Mouse (Mus musculus) frontal cortex, postnatal 10 days (tissue): ENCODE measurements at regions not wholly inside any gene's neighbourhood (a gene's known extent, or its start where the extent isn't known, plus 50 kb on each side); places are given as distances from the start of the nearest gene placed in this dataset.
A peak's percentile ranks its signal among the peaks of the same experiment; 100 is the strongest.
"Not testable (repeated sequence)": the region's sequence is repeated elsewhere in the genome, so short reads cannot be mapped to it uniquely, and the experiment has no call there.

Experiments used
- DNase-seq, 2 experiments: peaks; one replicate each; pipeline ENCODE4 v3.0.0; 2022; ENCODE audit warnings: low spot score in 2 of 2, mixed read lengths in 1 of 2

DNA sequence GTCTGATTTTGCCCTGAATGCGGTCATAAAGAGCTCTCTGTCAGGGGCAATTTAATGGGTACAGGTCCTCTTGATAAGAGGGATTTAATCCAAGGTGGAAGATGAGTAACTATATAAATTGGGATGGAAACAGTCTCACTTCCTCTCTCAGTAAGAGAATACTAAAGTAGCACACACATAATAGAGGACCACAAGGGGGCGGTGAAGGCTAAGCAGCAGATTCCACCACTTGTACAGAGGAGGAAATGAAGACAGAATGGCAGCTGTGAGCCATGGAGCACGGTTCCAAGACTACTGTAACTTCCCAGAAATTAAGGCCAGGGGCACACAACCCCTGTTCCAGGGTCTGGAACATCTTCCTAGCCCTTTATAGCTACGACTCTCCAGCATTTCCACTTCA lies 262.6 kb upstream of the Ywhaq start:
- DNase-seq, result not testable (repeated sequence)

- not testable (repeated sequence) for DNase-seq
These were observed 231.9 kb upstream of the Ywhaq start for GRCm38 (mm10) chr12:21649381-21649780.

DNA sequence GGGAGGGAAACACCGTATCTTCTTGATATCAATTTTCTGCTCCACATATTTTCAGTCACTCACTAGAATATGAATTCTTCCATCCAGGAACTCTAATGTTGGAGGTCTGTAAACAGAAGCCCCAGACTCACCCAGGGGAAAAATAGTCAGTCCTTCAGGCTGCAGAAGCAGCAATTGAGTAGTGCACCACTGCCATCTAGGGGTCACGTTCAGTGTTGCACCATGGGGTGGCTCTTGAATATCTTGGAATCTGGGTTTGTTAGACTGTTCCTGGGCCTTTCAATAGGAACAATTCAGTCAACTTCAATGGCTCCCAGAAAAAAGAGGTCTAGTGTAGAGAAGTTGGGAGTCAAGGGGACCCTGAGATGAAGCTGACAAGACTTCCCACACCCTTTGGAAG lies 196.3 kb upstream of the Ywhaq start:
- peak; percentile 7 to 62 for DNase-seq

DNA sequence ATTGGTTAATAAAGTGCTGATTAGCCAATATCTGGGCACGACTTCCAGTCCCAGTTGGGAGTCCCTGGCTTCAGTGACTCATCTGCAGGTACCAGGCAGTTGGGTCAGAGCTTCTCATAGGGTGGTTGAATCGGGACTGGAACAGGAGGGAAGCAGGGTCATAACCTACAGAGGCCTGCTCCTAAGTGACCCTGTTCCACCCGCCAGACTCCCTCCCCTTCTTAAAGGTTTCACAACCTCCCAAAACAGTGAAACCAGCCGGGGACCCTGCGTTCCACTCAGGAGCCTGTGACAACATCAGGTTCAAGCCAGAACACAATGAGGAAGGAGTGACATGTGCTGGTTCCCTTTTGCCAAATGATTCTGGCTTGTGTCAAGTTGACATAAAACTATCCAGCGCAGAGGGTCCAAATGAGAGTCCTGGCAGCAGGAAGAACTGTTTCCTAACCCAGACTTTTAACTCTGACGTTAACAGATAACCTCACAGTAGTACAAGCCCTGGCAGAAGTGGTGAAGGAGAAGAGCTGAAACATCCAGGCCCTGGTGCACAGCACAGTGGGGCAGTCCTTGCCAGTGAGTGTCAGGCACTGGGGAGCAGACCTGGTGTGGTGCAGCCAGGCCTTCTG lies 151.1 kb upstream of the Ywhaq start:
- DNase-seq, result no peak

DNA sequence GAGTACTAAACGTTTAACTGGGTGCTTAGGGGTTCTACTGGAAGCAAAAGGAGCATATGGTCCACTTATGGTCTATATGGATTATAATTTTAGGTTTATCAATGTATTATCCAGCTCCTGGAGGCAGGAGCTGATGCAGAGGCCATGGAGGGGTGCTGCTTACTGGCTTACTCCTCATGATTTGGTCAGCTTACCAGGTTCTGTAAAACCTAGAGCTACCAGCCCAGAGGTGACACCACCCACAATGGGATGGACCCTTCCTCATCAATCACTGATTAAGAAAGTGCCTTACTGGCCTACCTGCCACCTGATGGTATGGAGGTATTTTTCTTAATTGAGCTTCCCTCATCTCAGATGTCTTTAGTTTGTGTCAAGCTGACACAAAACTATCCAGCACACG lies 126.5 kb upstream of the Ywhaq start:
- DNase-seq, result not testable (repeated sequence)

GRCm38 (mm10) chr12:21543153-21543894 lies 125.9 kb upstream of the Ywhaq start:
- peak; percentile 38 to 63 for DNase-seq

DNA sequence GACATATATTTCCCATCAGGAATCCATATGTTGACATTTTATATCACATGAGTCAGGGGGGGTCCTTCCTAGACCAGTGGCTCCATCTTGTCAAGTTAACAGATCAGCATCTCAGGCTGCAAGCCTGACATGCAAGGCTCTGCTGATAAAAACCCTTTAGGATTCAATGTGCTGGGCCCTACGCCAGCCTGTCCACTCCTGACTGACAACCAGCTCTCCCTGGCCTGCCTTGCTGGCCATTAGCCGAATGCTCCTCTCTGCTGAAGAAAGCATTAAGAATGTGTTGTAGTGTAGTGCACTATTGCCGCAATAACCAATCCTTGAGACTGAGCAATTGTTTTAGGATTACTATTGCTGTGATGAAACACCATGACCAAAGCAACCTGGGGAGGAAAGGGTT lies 114.3 kb upstream of the Ywhaq start:
- DNase-seq, result no peak

- not testable (repeated sequence) for DNase-seq
These were observed 111.9 kb upstream of the Ywhaq start for GRCm38 (mm10) chr12:21529367-21529766.

GRCm38 (mm10) chr12:21527336-21527735 lies 109.9 kb upstream of the Ywhaq start:
- DNase-seq, result not testable (repeated sequence)

GRCm38 (mm10) chr12:21526906-21527305 lies 109.5 kb upstream of the Ywhaq start:
- DNase-seq, result not testable (repeated sequence)

DNA sequence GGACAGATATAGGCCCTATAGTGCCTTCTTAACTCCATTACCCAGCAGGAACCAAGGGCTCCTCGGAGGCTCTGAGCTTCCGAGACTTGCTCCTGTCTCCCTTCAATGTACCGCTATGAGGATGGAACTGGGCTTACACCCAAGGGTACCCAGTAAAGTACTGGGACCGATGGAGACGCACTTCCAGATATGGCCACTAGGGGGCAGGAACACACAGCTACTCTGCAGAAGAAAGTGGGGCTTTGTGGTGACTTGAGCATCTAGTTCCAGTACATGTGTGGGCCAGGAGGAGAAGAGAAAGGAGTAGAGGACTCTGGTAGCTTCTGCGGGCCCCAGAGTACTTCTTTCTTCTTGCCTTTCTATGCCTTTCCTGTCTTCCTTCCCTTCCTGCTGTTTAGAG lies 108.1 kb upstream of the Ywhaq start:
- not testable (repeated sequence) for DNase-seq

DNA sequence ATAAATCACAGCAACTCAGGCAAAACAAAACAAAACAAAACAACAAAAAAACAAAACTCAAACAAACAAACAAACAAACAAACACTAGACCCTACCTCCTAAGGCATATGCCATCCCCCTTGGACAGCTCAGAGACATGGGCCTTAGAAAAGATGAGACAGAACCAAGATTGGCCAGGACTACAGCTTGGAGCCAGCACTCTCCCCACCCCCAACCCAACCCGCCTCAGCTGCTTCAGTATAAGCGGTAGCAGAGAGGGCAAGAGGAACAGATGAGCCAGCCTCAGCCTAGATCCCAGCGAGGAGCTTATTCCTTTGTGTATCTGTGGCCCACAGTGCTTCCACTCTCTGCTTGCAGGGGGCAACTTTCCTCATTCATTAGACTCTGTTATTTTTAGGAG lies 105.2 kb upstream of the Ywhaq start:
- DNase-seq, result peak in 1 of 2 experiments; percentile 3

- no peak for DNase-seq
These were observed 101.6 kb upstream of the Ywhaq start for GRCm38 (mm10) chr12:21519058-21519457.

DNA sequence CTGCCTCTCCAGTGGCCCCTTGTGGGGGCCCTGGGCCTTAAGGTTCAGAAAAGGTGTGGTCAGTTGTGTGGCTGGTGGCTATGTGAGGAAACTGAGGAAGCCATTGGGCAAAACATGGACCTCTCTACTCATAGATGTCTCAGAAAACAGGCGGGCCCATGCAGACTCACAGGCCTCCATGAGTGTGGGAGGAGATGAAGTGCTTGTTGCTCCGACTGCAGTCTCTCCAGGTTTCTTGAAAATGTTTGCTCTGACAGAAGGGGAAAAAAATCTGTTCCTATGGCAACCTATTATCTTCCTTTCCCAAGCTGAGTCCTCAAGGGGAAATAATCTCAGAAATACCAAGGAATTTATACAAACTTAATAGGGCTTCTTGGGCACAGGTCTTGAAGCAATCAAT lies 95.3 kb upstream of the Ywhaq start:
- peak in 1 of 2 experiments; percentile 31 for DNase-seq

- peak; percentile 46 to 67 for DNase-seq
These were observed 93.7 kb upstream of the Ywhaq start for GRCm38 (mm10) chr12:21511043-21511665.

GRCm38 (mm10) chr12:21507080-21507479 lies 89.6 kb upstream of the Ywhaq start:
- no peak for DNase-seq

GRCm38 (mm10) chr12:21505731-21506368 lies 88.4 kb upstream of the Ywhaq start:
- DNase-seq, result no peak

DNA sequence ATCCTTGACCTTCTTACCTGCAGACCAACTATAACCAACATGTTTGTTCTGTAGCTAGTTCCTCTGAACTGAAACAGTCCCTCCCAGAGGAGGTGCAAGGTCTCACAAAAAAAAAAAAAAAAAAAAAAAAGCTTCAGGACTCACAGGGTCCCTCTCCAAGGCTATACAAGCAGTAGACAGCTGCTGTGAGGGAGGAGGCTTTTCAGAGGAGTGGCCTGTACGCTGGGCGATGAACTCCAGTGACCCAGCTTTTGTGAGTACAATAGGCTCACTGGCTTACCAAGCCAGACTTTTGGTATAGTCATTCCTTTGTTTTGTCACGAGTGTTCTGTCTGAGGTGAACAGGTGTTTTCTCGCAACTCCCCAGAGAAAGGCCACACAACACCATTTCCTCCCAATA lies 85.8 kb upstream of the Ywhaq start:
- DNase-seq, result no peak

- DNase-seq, result no peak
These were observed 79.5 kb upstream of the Ywhaq start for GRCm38 (mm10) chr12:21496974-21497373.

GRCm38 (mm10) chr12:21495511-21495910 lies 78.1 kb upstream of the Ywhaq start:
- DNase-seq, result no peak

DNA sequence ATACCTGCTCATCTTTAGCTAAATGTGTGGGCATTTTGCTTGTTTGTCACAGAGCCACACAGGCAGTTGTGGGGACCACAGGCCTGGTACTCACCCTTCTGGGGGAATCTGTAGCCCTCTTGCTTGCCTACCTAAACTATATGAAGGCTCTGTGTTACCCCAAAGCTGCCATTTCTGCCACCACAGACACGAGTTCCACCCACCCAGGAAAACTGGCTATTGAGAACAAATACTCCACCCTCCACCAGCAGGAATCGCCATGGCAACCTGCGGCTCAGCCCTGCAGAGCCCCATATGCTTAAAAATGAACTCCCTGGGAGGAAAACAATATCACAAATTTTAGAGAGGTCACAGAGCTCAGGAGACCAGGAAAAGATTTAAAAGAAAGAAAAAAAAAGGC lies 76.0 kb upstream of the Ywhaq start:
- DNase-seq, result no peak

GRCm38 (mm10) chr12:21492549-21493291 lies 75.3 kb upstream of the Ywhaq start:
- no peak for DNase-seq
